In genomic region chr12:67017192-67017591, GRCm38 (mm10) we compare ENCODE assay signal across 13 mouse cellular contexts.
"Had no signal": no experiment of that assay in that cellular context is flagged by ENCODE, and none has a peak within 500 bp of the region (broad histone marks: within the 10 kb centered on the region; RNA-seq: fewer than 3 reads in every experiment).

No protein-coding gene starts in this region.

- ATAC-seq: midbrain, embryonic 16.5 days had no signal

- DNase-seq: lung, adult 18-20 months; lung, embryonic 14.5 days; lung, postnatal 10 days; lung, postnatal 4 days; midbrain, embryonic 14.5 days; retina, postnatal 1 day; right cerebral cortex, postnatal 14 days; right cerebral cortex, postnatal 4 days; spleen, adult 18-20 months; thymus, adult 2 months; thymus, postnatal 25 days; thymus, postnatal 4 days had no signal
